Mouse (Mus musculus) hematopoietic stem cell, adult 5-6 weeks (primary cell): ENCODE measurements around the gene Plppr3. TPM values are rescaled to one million over a fixed set of nuclear protein-coding genes. Genes with fewer than 3 reads are reported as not detected.
"Not testable (repeated sequence)": the region's sequence is repeated elsewhere in the genome, so short reads cannot be mapped to it uniquely, and the experiment has no call there.

Experiments used
- ATAC-seq, 2 experiments: fragments of 125-278 bp in 1 of 2; replicated peaks in 1 of 2; 2 replicates each; pipeline ENCODE4 v1.8.0; 2016 to 2017; ENCODE audit warnings: inconsistent platforms in 2 of 2, mild to moderate bottlenecking in 2 of 2, moderate number of reproducible peaks in 2 of 2, low read depth in 1 of 2, moderate TSS enrichment in 1 of 2; ENCODE audit not compliant: low FRiP score in 2 of 2, poor library complexity in 2 of 2, severe bottlenecking in 2 of 2, insufficient read depth in 1 of 2, low TSS enrichment in 1 of 2
- total RNA-seq: library from RNA; stranded (forward); fragments of 172-1452, 232-1000 nt; gene quantifications from 2 replicates; pipeline ENCODE4 v1.2.3, GENCODE M21; 2017

The Plppr3 gene
- total RNA-seq, 1 experiment from 2014 or later: 67.8 TPM

GRCm38 (mm10) chr10:79908167-79909091, 34.0 kb upstream of the Plppr3 start, which contains the start of gene Med16:
TSS of gene Med16 (minus strand) at chr10:79908923.
- ATAC-seq: peak; percentile 94 to 97

GRCm38 (mm10) chr10:79907415-79907814, 33.0 kb upstream of the Plppr3 start:
- ATAC-seq: no peak

DNA sequence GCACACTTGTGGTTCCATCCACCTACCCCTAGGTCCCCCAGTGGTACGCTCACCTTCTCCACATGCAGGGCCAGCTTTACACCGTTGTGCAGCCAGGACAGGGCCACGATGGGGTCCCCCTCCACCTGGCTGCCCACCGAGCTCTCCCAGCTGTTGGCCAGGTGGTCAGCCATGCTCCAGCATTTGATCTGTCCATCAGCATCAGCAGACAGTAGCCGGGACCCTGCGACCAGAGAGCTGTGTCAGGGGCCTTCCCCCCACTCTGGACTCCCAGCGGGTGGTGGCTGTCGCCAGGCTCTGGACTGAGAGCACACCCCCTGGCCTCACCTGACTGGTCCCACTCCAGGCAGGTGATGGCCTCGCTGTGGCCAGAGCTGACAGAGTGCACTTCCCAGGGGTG, 32.3 kb upstream of the Plppr3 start:
- no peak for ATAC-seq

DNA sequence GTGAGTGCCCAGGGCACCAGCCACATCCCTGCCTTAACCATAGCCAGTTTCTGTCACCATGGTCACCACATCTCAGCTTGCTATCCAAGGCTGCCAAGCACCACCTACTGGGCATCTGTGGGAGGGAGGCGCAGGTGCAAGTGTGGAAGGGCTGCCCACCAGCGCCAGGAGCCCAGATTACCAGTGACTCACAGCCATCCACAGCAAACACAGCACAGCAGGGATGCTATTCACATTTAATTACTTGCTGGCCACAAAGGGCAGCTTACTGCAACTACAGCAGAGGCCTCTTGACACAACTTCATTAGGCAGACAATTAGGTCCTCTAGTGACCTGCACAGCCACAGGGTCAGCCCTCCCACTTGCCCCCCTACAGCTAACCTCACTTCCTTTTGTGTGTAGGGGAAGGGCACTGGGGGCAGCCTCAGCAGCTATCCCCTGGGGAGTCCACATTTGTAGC, 26.5 kb upstream of the Plppr3 start:
- ATAC-seq: peak; percentile 51 to 53

DNA sequence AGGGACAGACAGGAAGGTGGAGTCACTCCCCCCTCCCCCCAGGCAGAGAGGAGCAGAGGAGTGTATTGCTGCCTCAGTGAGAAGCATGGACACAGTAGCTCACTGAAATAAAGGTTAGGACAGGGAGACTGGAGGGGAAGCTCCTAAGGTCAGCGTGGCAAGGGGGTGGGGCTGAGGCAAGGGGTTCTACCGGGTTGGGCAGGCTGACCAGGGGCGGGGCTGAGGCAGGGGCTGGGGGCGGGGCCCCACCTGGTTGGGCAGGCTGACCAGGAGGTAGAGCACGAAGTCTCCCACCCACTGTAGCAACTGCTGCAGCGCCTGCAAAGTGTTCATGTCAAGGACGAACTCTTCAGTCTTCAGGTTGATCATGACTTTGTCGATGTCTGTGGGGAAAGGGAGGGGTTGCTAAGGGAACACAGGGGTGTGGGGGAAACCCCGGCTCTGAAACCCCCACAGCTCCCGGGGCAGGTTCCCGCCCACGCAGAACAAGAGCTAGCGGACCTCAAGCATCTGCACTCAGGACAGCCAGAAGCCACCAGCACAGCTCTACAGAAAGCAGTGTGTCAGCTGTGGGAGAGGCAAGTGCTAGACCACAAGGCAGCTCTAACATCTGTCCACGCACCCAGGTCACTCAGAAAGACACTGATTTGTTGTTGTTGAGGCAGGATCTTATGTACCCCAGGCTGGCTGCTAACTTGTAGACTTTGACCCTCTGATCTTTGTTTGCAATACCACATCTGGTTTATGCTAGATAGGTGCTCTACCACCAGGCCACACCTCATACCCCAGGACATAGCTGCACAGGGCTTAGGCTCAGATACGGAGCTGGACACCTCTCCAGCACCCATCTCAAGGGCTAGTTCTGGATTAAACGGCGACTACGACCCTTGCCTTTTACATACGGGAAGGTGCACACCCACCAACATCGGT, 23.1 kb upstream of the Plppr3 start:
- ATAC-seq: no peak

DNA sequence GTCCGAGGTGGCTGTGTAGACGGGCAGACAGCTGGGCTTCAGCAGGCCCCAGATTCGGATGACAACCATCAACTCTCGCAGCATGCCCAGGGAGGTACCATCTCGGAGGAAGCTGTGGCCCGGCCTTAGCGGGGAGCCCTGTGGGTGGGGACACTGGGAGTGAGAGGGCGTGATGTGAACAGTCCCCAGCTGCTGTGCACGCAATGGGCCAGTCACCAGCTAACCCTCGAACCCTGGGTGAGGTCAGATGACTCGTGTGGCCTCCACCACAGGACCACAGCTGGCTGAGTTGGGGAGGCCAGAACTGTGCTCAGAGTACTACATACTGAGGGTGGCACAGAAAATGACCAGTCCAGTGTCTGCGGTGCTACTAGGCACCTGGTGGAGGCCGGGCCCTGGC, 22.4 kb upstream of the Plppr3 start:
- ATAC-seq: no peak

- ATAC-seq: no peak
Observed at GRCm38 (mm10) chr10:79896306-79896705, 21.9 kb upstream of the Plppr3 start.

- peak; percentile 47 to 55; a peak in 2 of 4 replicates for ATAC-seq
Observed at GRCm38 (mm10) chr10:79892451-79893118, 18.2 kb upstream of the Plppr3 start.

DNA sequence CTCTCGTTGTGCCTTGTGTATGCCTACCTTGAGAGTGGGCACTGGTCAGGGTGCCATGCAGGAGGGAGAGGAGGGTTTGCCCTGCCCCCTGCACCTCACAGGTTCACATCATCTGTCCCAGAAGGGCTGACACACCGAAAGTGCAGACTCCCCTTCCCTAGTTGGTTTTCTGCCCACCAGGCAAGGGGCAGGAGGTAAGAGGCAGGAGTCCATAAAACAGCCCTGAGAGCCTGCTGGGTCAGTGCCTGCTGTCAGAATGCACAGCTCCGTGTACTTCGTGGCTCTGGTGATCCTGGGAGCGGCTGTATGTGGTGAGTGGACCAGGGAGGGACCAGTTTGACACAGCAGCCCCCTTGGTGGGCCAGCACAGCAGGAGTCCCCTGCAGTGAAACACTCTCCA, 16.2 kb upstream of the Plppr3 start, which contains the start of gene Cfd:
Gene Cfd (plus strand): TSS at position 184 of the 400 bp plus-strand sequence.
- no peak for ATAC-seq

- ATAC-seq: peak; percentile 28 to 48; a peak in 2 of 4 replicates
Observed at GRCm38 (mm10) chr10:79889386-79889785, 15.0 kb upstream of the Plppr3 start.

DNA sequence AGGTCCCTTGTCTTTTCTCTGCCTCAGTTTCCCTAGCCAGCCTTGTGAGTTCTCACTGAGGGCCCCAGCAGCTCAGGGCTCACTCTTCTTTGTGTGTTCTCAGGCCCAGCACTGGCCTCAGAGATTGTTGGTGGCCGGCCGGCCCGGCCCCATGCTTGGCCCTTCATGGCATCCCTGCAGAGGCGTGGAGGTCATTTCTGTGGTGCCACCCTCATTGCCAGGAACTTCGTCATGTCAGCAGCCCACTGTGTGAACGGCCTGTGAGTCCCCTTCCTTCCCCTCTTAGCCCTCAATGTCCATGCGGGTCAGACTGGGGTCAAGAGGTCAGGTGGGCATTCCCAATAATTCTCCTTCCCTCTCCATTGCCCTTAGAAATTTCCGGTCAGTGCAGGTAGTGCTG, 12.2 kb upstream of the Plppr3 start:
- no peak for ATAC-seq

- no peak for ATAC-seq
Observed at GRCm38 (mm10) chr10:79886054-79886453, 11.6 kb upstream of the Plppr3 start, which contains the start of gene Elane. TSS of gene Elane (plus strand) at chr10:79886247.

DNA sequence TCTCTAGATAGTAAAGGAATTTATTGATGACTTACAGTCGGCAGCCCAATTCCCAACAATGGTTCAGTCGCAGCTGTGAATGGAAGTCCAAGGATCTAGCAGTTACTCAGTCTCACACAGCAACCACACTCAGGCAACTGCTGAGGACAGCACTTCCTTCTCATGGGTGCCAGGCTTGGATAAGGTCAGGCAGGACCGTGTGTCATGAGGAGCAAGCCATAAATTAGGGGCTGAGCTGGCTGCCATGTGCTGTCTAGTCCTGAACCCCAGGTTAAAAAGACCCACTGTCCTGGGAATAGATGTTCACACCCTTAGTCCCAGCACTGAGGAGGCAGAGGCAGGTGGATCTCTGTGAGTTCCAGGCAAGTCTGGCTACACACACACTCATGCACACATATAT, 10.5 kb upstream of the Plppr3 start:
- ATAC-seq: not testable (repeated sequence)

DNA sequence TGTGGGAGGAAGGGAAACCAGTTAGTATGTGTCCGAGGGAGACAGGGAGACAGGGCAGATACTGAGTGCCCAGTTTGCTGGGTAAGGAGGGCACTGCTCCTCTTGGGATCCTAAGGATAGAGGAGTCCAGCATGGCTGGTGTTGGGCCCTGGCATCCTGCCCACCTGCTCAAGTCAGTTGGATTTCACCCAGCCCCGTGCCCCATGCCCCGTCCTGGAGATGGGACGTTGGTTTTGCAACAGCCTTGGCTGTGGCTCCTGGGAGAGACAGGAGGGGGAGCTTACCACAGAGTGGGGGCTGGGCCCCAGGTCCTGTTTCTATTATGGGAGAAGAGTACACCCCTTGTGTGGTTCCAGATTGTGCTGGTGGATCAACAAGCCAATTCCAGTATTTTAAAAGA, 10.0 kb upstream of the Plppr3 start:
- ATAC-seq: no peak

DNA sequence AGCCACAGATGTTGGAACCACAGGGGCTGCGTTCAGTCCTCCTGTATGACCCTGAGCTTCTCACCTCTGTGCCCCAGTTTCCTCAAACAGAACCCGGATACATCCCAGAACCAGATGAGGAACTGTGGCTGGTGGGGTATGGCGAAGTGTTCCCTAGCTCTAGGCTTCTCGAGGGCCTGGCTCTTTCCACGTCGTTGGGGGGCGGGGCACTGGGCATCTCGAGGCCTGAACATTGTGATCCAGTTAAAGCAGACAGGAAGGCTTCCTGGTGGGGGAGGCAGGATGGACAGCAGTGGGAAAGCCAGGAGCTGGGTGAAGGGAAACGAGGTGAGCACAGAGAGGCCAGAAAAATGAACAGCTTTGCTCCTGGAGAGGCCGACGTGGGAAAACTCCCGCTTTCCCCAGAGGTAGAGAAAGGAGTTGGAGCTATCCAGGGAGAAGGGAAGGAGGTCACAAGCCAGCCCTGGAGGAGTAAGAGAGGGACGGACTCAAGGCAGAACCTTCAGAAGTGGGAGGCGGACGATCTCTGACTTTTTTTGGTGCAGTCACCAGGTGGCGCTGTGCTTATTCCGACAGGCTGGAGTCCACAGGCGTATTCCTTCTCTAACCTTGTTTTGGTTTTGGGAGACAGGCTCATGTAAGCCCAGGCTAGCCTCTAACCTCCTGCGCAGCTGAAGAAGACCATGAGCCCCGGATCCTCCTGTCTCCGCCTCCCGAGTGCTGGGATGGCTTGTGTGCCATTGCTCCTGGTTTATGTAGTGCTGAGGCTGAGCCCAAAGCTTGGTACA, 9.1 kb upstream of the Plppr3 start:
- ATAC-seq: peak; percentile 41 to 42; a peak in 2 of 4 replicates

DNA sequence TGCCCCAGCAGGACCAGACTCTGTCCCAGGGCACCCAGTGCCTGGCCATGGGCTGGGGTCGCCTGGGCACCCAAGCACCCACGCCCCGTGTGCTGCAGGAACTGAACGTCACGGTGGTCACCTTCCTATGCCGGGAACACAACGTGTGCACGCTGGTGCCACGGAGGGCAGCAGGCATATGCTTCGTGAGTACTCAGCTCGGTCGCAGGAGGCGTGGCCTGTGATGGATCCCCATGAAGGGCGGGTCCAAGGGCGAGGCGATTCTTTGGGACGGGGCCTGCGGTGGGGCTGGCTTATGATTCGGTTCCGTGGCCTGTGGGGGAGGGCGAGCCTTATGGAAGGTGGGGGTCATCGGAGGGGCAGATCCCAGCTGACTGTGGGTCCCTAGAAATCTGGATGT, 7.5 kb upstream of the Plppr3 start:
- ATAC-seq: peak; percentile 10 to 34; a peak in 3 of 4 replicates
